Mouse (Mus musculus) MEL (cell line): ENCODE results near the gene Aldh3b1. TPM values are rescaled to one million over a fixed set of nuclear protein-coding genes. Genes with fewer than 3 reads are reported as not detected.

ENCODE experiments used
- DNase-seq: peaks from one replicate; pipeline ENCODE4 v3.0.0; 2011; ENCODE audit warnings: low read depth, low spot score
- H3K27ac ChIP-seq: 2 replicates; pipeline ENCODE4 v1.5.1; 2012; ENCODE audit warnings: low read depth, mild to moderate bottlenecking, control low read depth, low read length, moderate library complexity; ENCODE audit not compliant: control insufficient read depth
- H3K27me3 ChIP-seq, 2 experiments: fragments of 150-350 bp in 1 of 2; sonication (generic) in 1 of 2; 2 replicates each; pipeline ENCODE4 v1.6.1; 2012; ENCODE audit warnings: low read length in 2 of 2, mild to moderate bottlenecking in 2 of 2, improper control_type of control experiment in 1 of 2, moderate library complexity in 1 of 2; ENCODE audit not compliant: insufficient read depth in 2 of 2, control insufficient read depth in 1 of 2
- H3K36me3 ChIP-seq, 2 experiments: 2 replicates each; pipeline ENCODE4 v1.6.1; 2012 to 2014; ENCODE audit warnings: low read length in 2 of 2, improper control_type of control experiment in 1 of 2, inconsistent platforms in 1 of 2, mild to moderate bottlenecking in 1 of 2; ENCODE audit not compliant: insufficient read depth in 2 of 2, control insufficient read depth in 1 of 2
- H3K4me1 ChIP-seq, 2 experiments: fragments of 150-350 bp in 1 of 2; sonication (generic) in 1 of 2; 2 replicates each; pipeline ENCODE4 v1.6.1; 2012; ENCODE audit warnings: low read length in 2 of 2, improper control_type of control experiment in 1 of 2, mild to moderate bottlenecking in 1 of 2; ENCODE audit not compliant: insufficient read depth in 2 of 2, control insufficient read depth in 1 of 2
- H3K4me3 ChIP-seq, 2 experiments: fragments of 150-350 bp in 1 of 2; sonication (generic) in 1 of 2; 2 replicates each; pipeline ENCODE4 v1.5.1; 2012; ENCODE audit warnings: low read depth in 2 of 2, low read length in 2 of 2, mild to moderate bottlenecking in 2 of 2, moderate library complexity in 2 of 2, control low read depth in 1 of 2, improper control_type of control experiment in 1 of 2; ENCODE audit not compliant: control insufficient read depth in 1 of 2, insufficient read depth in 1 of 2
- H3K79me2 ChIP-seq: 2 replicates; pipeline ENCODE4 v1.6.1; 2012; ENCODE audit warnings: mild to moderate bottlenecking, low read length, moderate library complexity; ENCODE audit not compliant: control insufficient read depth, poor library complexity, insufficient read depth
- H3K9ac ChIP-seq: 2 replicates; pipeline ENCODE4 v1.6.1; 2012; ENCODE audit warnings: low read depth, mild to moderate bottlenecking, control low read depth, low read length, moderate library complexity; ENCODE audit not compliant: control insufficient read depth, poor library complexity, severe bottlenecking
- H3K9me3 ChIP-seq: fragments of 150-350 bp; sonication (generic); replicated peaks from 2 replicates; pipeline ENCODE4 v1.6.1; 2012; ENCODE audit warnings: mild to moderate bottlenecking, low read length, improper control_type of control experiment, moderate library complexity; ENCODE audit not compliant: insufficient read depth
- CTCF ChIP-seq, 3 experiments: IDR thresholded peaks in 2 of 3; conservative IDR thresholded peaks in 1 of 3; 2 replicates each; pipeline ENCODE4 v1.5.1; 2011 to 2012; ENCODE audit warnings: low read length in 3 of 3, low read depth in 2 of 3, mild to moderate bottlenecking in 2 of 3, improper control_type of control experiment in 1 of 3, inconsistent platforms in 1 of 3, mixed read lengths in 1 of 3, moderate library complexity in 1 of 3; ENCODE audit not compliant: control insufficient read depth in 1 of 3, insufficient read depth in 1 of 3, poor library complexity in 1 of 3, severe bottlenecking in 1 of 3
- E2F4 ChIP-seq: IDR thresholded peaks from 2 replicates; pipeline ENCODE4 v1.6.1; 2011; ENCODE audit warnings: low read depth, low read length, improper control_type of control experiment, borderline replicate concordance
- HCFC1 ChIP-seq: IDR thresholded peaks from 2 replicates; pipeline ENCODE4 v1.6.1; 2012; ENCODE audit warnings: low read depth, mild to moderate bottlenecking, inconsistent platforms, low read length, improper control_type of control experiment, moderate library complexity
- MAFK ChIP-seq: IDR thresholded peaks from 2 replicates; pipeline ENCODE4 v1.6.1; 2011; ENCODE audit warnings: low read depth, mild to moderate bottlenecking, low read length, improper control_type of control experiment, borderline replicate concordance
- MEF2A ChIP-seq: IDR thresholded peaks from 2 replicates; pipeline ENCODE4 v1.6.1; 2014; ENCODE audit warnings: low read depth, mild to moderate bottlenecking, inconsistent platforms, low read length, improper control_type of control experiment; ENCODE audit not compliant: poor library complexity, insufficient replicate concordance, severe bottlenecking; ENCODE audit errors: extremely low read depth
- MXI1 ChIP-seq: IDR thresholded peaks from 2 replicates; pipeline ENCODE4 v1.6.1; 2011; ENCODE audit warnings: mild to moderate bottlenecking, low read depth, low read length, improper control_type of control experiment
- MYB ChIP-seq: IDR thresholded peaks from 2 replicates; pipeline ENCODE4 v1.6.1; 2011; ENCODE audit warnings: mild to moderate bottlenecking, low read depth, low read length, improper control_type of control experiment
- MYC ChIP-seq: IDR thresholded peaks from 2 replicates; pipeline ENCODE4 v1.6.1; 2011; ENCODE audit warnings: low read depth, mild to moderate bottlenecking, low read length, improper control_type of control experiment, moderate library complexity
- NRF1 ChIP-seq: IDR thresholded peaks from 2 replicates; pipeline ENCODE4 v1.6.1; 2014; ENCODE audit warnings: low read depth, mild to moderate bottlenecking, inconsistent platforms, low read length, improper control_type of control experiment, moderate library complexity; ENCODE audit not compliant: poor library complexity, insufficient read depth, severe bottlenecking
- POLR2AphosphoS5 ChIP-seq: IDR thresholded peaks from 2 replicates; pipeline ENCODE4 v1.6.1; 2012; ENCODE audit warnings: low read depth, borderline replicate concordance, mild to moderate bottlenecking, inconsistent platforms, low read length, moderate library complexity, mixed read lengths
- TAL1 ChIP-seq: IDR thresholded peaks from 2 replicates; pipeline ENCODE4 v1.6.1; 2012; ENCODE audit warnings: mild to moderate bottlenecking, inconsistent platforms, low read length, moderate library complexity, mixed read lengths
- TBP ChIP-seq: IDR thresholded peaks from 2 replicates; pipeline ENCODE4 v1.8.0; 2011; ENCODE audit warnings: low read depth, low read length, improper control_type of control experiment
- TCF12 ChIP-seq: IDR thresholded peaks from 2 replicates; pipeline ENCODE4 v1.6.1; 2014; ENCODE audit warnings: low read depth, mild to moderate bottlenecking, inconsistent platforms, low read length, improper control_type of control experiment, moderate library complexity
- UBTF ChIP-seq: IDR thresholded peaks from 2 replicates; pipeline ENCODE4 v1.6.1; 2012; ENCODE audit warnings: low read depth, mild to moderate bottlenecking, inconsistent platforms, low read length, improper control_type of control experiment, moderate library complexity, borderline replicate concordance; ENCODE audit not compliant: insufficient read depth
- USF2 ChIP-seq, 2 experiments: IDR thresholded peaks; 2 replicates each; pipeline ENCODE4 v1.6.1; 2011 to 2012; ENCODE audit warnings: improper control_type of control experiment in 2 of 2, low read length in 2 of 2, borderline replicate concordance in 1 of 2, inconsistent platforms in 1 of 2, low read depth in 1 of 2, mild to moderate bottlenecking in 1 of 2; ENCODE audit not compliant: insufficient read depth in 1 of 2
- ZNF384 ChIP-seq: IDR thresholded peaks from 2 replicates; pipeline ENCODE4 v1.6.1; 2012; ENCODE audit warnings: low read depth, mild to moderate bottlenecking, inconsistent platforms, low read length, improper control_type of control experiment
- polyA plus RNA-seq, 2 experiments: library from polyadenylated mRNA; stranded (reverse) in 1 of 2; unstranded in 1 of 2; fragments of >175 nt in 1 of 2; fragments of >200 nt in 1 of 2; gene quantifications; 2 replicates each; pipeline versions ENCODE4 v1.2.1 to v1.2.4; 2012; ENCODE audit warnings: low replicate concordance in 2 of 2, low read depth in 1 of 2; ENCODE audit not compliant: insufficient read length in 2 of 2, insufficient read depth in 1 of 2, missing spikeins in 1 of 2
- total RNA-seq: library from RNA; depleted of rRNA; stranded (reverse); fragments of 300-350 nt; gene quantifications from 2 replicates; pipeline ENCODE4 v1.2.3, GENCODE M21; 2012

The Aldh3b1 gene
- total and polyA plus RNA-seq, 3 experiments, result 0.08 to 0.10 TPM; not detected in 1

- Histone ChIP-seq H3K9me3 (no peaks in the 10 kb centered on the region), H3K36me3 (peaks cover 0 to 12% of the 10 kb centered on the region in 2 experiments; a peak in 2 of 4 replicates), H3K27me3 (no peaks in the 10 kb centered on the region), H3K79me2 (peaks cover 2% of the 10 kb centered on the region; the same call in 1 of the 2 replicates), H3K4me1 (peaks cover 0 to 22% of the 10 kb centered on the region in 2 experiments; a peak in 2 of 4 replicates), H3K27ac (no peak overlapping the region), H3K9ac (no peak overlapping the region), H3K4me3 (no peak overlapping the region)
- no peak for TF ChIP-seq TCF12
- no peak for TF ChIP-seq TAL1
- TF ChIP-seq USF2 (IDR thresholded peaks at IDR 0.05; ENCODE audit: borderline replicate concordance in 1 of 2, insufficient read depth in 1 of 2, low read depth in 1 of 2, low read length in 2 of 2), result no peak
- no peak for TF ChIP-seq MYC
- no peak for TF ChIP-seq UBTF
- TF ChIP-seq MEF2A, result no peak
- TF ChIP-seq MAFK, result no peak
- no peak for TF ChIP-seq ZNF384
- no peak for TF ChIP-seq TBP
- no peak for TF ChIP-seq NRF1
- TF ChIP-seq POLR2AphosphoS5, result no peak
- no peak for TF ChIP-seq HCFC1
- no peak for TF ChIP-seq CTCF (IDR thresholded peaks at IDR 0.05 in 2 of 3, conservative IDR thresholded peaks at IDR 0.05 in 1 of 3; ENCODE audit: control insufficient read depth in 1 of 3, insufficient read depth in 1 of 3, low read depth in 2 of 3, low read length in 3 of 3, poor library complexity in 1 of 3, severe bottlenecking in 1 of 3)
- no peak for DNase-seq
These were observed 25.8 kb downstream of the Aldh3b1 start for GRCm38 (mm10) chr19:3903648-3904362.

- TF ChIP-seq MYB (no peak), MXI1 (no peak), E2F4 (no peak)
- H3K4me3 ChIP-seq, result no peak overlapping the region
- no peaks in the 10 kb centered on the region for H3K27me3 ChIP-seq
- H3K79me2 ChIP-seq, result peaks cover 2% of the 10 kb centered on the region; the same call in 1 of the 2 replicates
- H3K27ac ChIP-seq, result no peak overlapping the region
- H3K9me3 ChIP-seq, result no peaks in the 10 kb centered on the region
- DNase-seq, result no peak
- H3K36me3 ChIP-seq, result peaks cover 0 to 12% of the 10 kb centered on the region in 2 experiments; a peak in 2 of 4 replicates
- H3K9ac ChIP-seq, result no peak overlapping the region
- H3K4me1 ChIP-seq, result peaks cover 0 to 22% of the 10 kb centered on the region in 2 experiments; a peak in 2 of 4 replicates
These were observed 26.6 kb downstream of the Aldh3b1 start for GRCm38 (mm10) chr19:3902966-3903365.
